Mouse (Mus musculus) hindbrain, embryonic 11.5 days (tissue): Measurements from ENCODE around the gene Myo1a. TPM values are rescaled to one million over a fixed set of nuclear protein-coding genes. Genes with fewer than 3 reads are reported as not detected.

ENCODE experiments used
- ATAC-seq: fragments of 200-750 bp; cut with Nextera tagmentation; 2 replicates; pipeline ENCODE4 v1.8.0; 2017; ENCODE audit warnings: mild to moderate bottlenecking, moderate TSS enrichment, moderate library complexity; ENCODE audit not compliant: low FRiP score
- DNase-seq: peaks from one replicate; pipeline ENCODE4 v3.0.0-alpha.2; 2015; ENCODE audit warnings: low spot score
- H3K27ac ChIP-seq: fragments of 300-500 bp; sonication (generic); 2 replicates; pipeline ENCODE4 v1.5.1; 2014; ENCODE audit warnings: mild to moderate bottlenecking, low read depth, low read length
- H3K27me3 ChIP-seq: fragments of 300-500 bp; sonication (generic); 2 replicates; pipeline ENCODE4 v1.6.1; 2014; ENCODE audit warnings: mild to moderate bottlenecking, low read length, moderate library complexity, mixed read lengths; ENCODE audit not compliant: control insufficient read depth, insufficient read depth
- H3K36me3 ChIP-seq: fragments of 300-500 bp; sonication (generic); 2 replicates; pipeline ENCODE4 v1.6.1; 2014; ENCODE audit warnings: mild to moderate bottlenecking, low read length, moderate library complexity, mixed read lengths; ENCODE audit not compliant: control insufficient read depth, insufficient read depth
- H3K4me1 ChIP-seq: fragments of 300-500 bp; sonication (generic); replicated peaks from 2 replicates; pipeline ENCODE4 v1.6.1; 2014; ENCODE audit warnings: low read length, mixed read lengths; ENCODE audit not compliant: control insufficient read depth, insufficient read depth
- H3K4me2 ChIP-seq: fragments of 300-500 bp; sonication (generic); replicated peaks from 2 replicates; pipeline ENCODE4 v1.6.1; 2014; ENCODE audit warnings: mild to moderate bottlenecking, low read depth, low read length
- H3K4me3 ChIP-seq: fragments of 300-500 bp; sonication (generic); 2 replicates; pipeline ENCODE4 v1.5.1; 2014; ENCODE audit warnings: low read depth, low read length
- H3K9ac ChIP-seq: fragments of 300-500 bp; sonication (generic); 2 replicates; pipeline ENCODE4 v1.6.1; 2014; ENCODE audit warnings: low read depth, low read length
- H3K9me3 ChIP-seq: fragments of 300-500 bp; sonication (generic); 2 replicates; pipeline ENCODE4 v1.6.1; 2016; ENCODE audit warnings: low read length; ENCODE audit not compliant: control insufficient read depth
- WGBS: fragments of 180-500 bp; shearing (Covaris S2); extraction: QIAGEN DNeasy Blood & Tissue Kit; methylation state at CpG from one replicate; pipeline ENCODE4 v1.1.7; 2014; 5-methylcytosine and 5-hydroxymethylcytosine counted together
- polyA plus RNA-seq: library from polyadenylated mRNA; unstranded; fragments of >200 nt; fragmentation: Nextera tagmentation; extraction: Ambion mirVana; gene quantifications from 2 replicates; pipeline ENCODE4 v1.2.1, GENCODE M21; 2014

The Myo1a gene
- polyA plus RNA-seq, 1 experiment from 2014 or later: 0.57 TPM

- Histone ChIP-seq H3K36me3 (no peaks in the 10 kb centered on the region), H3K4me1 (peaks cover 12% of the 10 kb centered on the region), H3K4me2 (no peak overlapping the region), H3K4me3 (no peak overlapping the region), H3K27me3 (peaks cover 77% of the 10 kb centered on the region), H3K9me3 (no peaks in the 10 kb centered on the region), H3K9ac (no peak overlapping the region), H3K27ac (no peak overlapping the region)
- 9% methylated on average over 16 of the region's 16 CpGs for WGBS
- ATAC-seq (no peak), DNase-seq (peak; percentile 27)
Measured at GRCm38 (mm10) chr10:127664166-127664565, 40.8 kb upstream of the Myo1a start.

- peaks cover 77% of the 10 kb centered on the region for H3K27me3 ChIP-seq
- peaks cover 12% of the 10 kb centered on the region for H3K4me1 ChIP-seq
- H3K9me3 ChIP-seq: no peaks in the 10 kb centered on the region
- no peak overlapping the region for H3K4me3 ChIP-seq
- no peaks in the 10 kb centered on the region for H3K36me3 ChIP-seq
- WGBS: 17% methylated on average over 13 of the region's 13 CpGs
- ATAC-seq (no peak), DNase-seq (no peak)
- H3K9ac ChIP-seq: no peak overlapping the region
- H3K27ac ChIP-seq: no peak overlapping the region
- H3K4me2 ChIP-seq: peak overlapping the region; percentile 96; the same call in 1 of the 2 replicates
Measured at GRCm38 (mm10) chr10:127664891-127665290, 40.1 kb upstream of the Myo1a start.

GRCm38 (mm10) chr10:127665366-127666181 lies 39.4 kb upstream of the Myo1a start:
- Histone ChIP-seq H3K9ac (peak overlapping the region; percentile 52), H3K4me3 (peak overlapping the region; percentile 60), H3K4me1 (peaks cover 12% of the 10 kb centered on the region), H3K27me3 (peaks cover 75% of the 10 kb centered on the region), H3K36me3 (no peaks in the 10 kb centered on the region), H3K27ac (no peak overlapping the region), H3K4me2 (peak overlapping the region; percentile 96), H3K9me3 (no peaks in the 10 kb centered on the region)
- DNase-seq: peak; percentile 57
- ATAC-seq: no peak
- 4% methylated on average over 14 of the region's 14 CpGs for WGBS

- Histone ChIP-seq H3K27ac (peak within 1 kb of the TSS; percentile 71), H3K4me1 (peaks cover 12% of the 10 kb centered on the region), H3K36me3 (no peaks in the 10 kb centered on the region), H3K4me3 (peak within 1 kb of the TSS; percentile 60), H3K9me3 (no peaks in the 10 kb centered on the region), H3K9ac (peak within 1 kb of the TSS; percentile 52), H3K4me2 (peak within 1 kb of the TSS; percentile 96), H3K27me3 (peaks cover 64% of the 10 kb centered on the region)
- peak; percentile 75 for DNase-seq
- peak; percentile 50 for ATAC-seq
- WGBS: under 1% methylated on average over 56 of the region's 73 CpGs
Measured at GRCm38 (mm10) chr10:127666501-127667268, 38.3 kb upstream of the Myo1a start, which contains the start of gene Nemp1. Gene Nemp1 (plus strand): TSS chr10:127666901.

GRCm38 (mm10) chr10:127667269-127668092 lies 37.5 kb upstream of the Myo1a start:
- Histone ChIP-seq H3K9ac (peak overlapping the region; percentile 50; the same call in 1 of the 2 replicates), H3K4me1 (peaks cover 12% of the 10 kb centered on the region), H3K27ac (peak overlapping the region; percentile 71), H3K4me2 (peak overlapping the region; percentile 96), H3K4me3 (peak overlapping the region; percentile 60), H3K9me3 (no peaks in the 10 kb centered on the region), H3K36me3 (no peaks in the 10 kb centered on the region), H3K27me3 (peaks cover 56% of the 10 kb centered on the region)
- ATAC-seq (peak; percentile 52; the same call in 1 of the 2 replicates), DNase-seq (peak; percentile 76)
- WGBS: 2% methylated on average over 35 of the region's 35 CpGs

GRCm38 (mm10) chr10:127668093-127669050 lies 36.6 kb upstream of the Myo1a start, which contains the start of gene Nab2:
Gene Nab2 (minus strand): TSS chr10:127668568.
- DNase-seq: peak; percentile 67
- no peaks in the 10 kb centered on the region for H3K36me3 ChIP-seq
- H3K27ac ChIP-seq: peak within 1 kb of the TSS; percentile 71
- peak; percentile 31 for ATAC-seq
- peak within 1 kb of the TSS; percentile 70 for H3K4me2 ChIP-seq
- no peaks in the 10 kb centered on the region for H3K9me3 ChIP-seq
- peaks cover 12% of the 10 kb centered on the region for H3K4me1 ChIP-seq
- H3K4me3 ChIP-seq: peak within 1 kb of the TSS; percentile 60
- peak within 1 kb of the TSS; percentile 50 for H3K9ac ChIP-seq
- WGBS: 2% methylated on average over 36 of the region's 40 CpGs
- H3K27me3 ChIP-seq: peaks cover 47% of the 10 kb centered on the region

- H3K36me3 ChIP-seq: no peaks in the 10 kb centered on the region
- no peak overlapping the region for H3K9ac ChIP-seq
- H3K4me1 ChIP-seq: peaks cover 12% of the 10 kb centered on the region
- peak; percentile 12 for DNase-seq
- H3K9me3 ChIP-seq: no peaks in the 10 kb centered on the region
- H3K4me2 ChIP-seq: no peak overlapping the region
- H3K27ac ChIP-seq: no peak overlapping the region
- 27% methylated on average over 7 of the region's 7 CpGs for WGBS
- peaks cover 39% of the 10 kb centered on the region for H3K27me3 ChIP-seq
- no peak for ATAC-seq
- H3K4me3 ChIP-seq: no peak overlapping the region
Measured at GRCm38 (mm10) chr10:127669170-127669569, 35.8 kb upstream of the Myo1a start.
